In genomic region chr3:107939403-107939802, GRCm38 (mm10) we compare ENCODE assay signal across 8 mouse cellular contexts. TPM values are rescaled to one million over a fixed set of nuclear protein-coding genes. Genes with fewer than 3 reads are reported as not detected.
DNase-seq lines count a peak whose midpoint lies in the region; TF ChIP-seq lines count a peak whose summit lies in the region.

No protein-coding gene starts in this region.

- H3K4me1 ChIP-seq in lung, adult 2 months (ENCODE audit: control insufficient read depth, insufficient read depth, low read length) = peaks cover 4% of the 10 kb centered on the region; the same call in 1 of the 2 replicates

- intact Hi-C loops in gastrocnemius, postnatal 14 days (cut with DNase I; ENCODE audit: low total_unique reads) = no loop called here

- H3K4me3 ChIP-seq in lung, adult 2 months (replicated peaks; ENCODE audit: extremely low read depth, low read depth, low read length) = no peak overlapping the region

- TF ChIP-seq CTCF in lung, adult 2 months (IDR thresholded peaks at IDR 0.05; ENCODE audit: insufficient read depth, low read length) = peak; percentile 93

- WGBS in lung, adult 2 months = 12% methylated on average over 3 of the region's 3 CpGs

- peak; percentile 54 for DNase-seq in A20 (ENCODE audit: low read depth, low spot score)
- DNase-seq in MN1 (ENCODE audit: low spot score) = peak; percentile 64
- peak; percentile 26 for DNase-seq in cerebellum, adult 8-10 months
- peak; percentile 75 for DNase-seq in gastrocnemius, postnatal 14 days
- peak; percentile 83 for DNase-seq in kidney, adult 9 months
- DNase-seq in lung, adult 2 months = peak; percentile 72
- DNase-seq in ovary, postnatal 36 days (ENCODE audit: low spot score) = peak; percentile 74
- peak; percentile 75 to 82 for DNase-seq in urinary bladder, postnatal 36 days (ENCODE audit: low spot score in 2 of 2)

- TF ChIP-seq POLR2A in lung, adult 2 months (IDR thresholded peaks at IDR 0.05; ENCODE audit: borderline replicate concordance, extremely low read depth, low read depth, low read length) = no peak

RNA-seq across cellular contexts. Expression of gene Gstm6, which starts 4.1 kb away (rescaled TPM):
- total RNA-seq in gastrocnemius, postnatal 14 days (2021) = 1 to 10 TPM in 1 of 2 experiments, under 1 TPM in 1; 0.95 to 1.0 TPM
- 3.5 and 6.9 TPM in 2 replicates for polyA plus RNA-seq in lung, adult 2 months (2012; rRNA removed)

RNA-seq across cellular contexts. Expression of gene Gstm7, which starts 7.8 kb away (rescaled TPM):
- 10 to 100 TPM; 14.4 to 15.3 TPM for total RNA-seq in gastrocnemius, postnatal 14 days (2021)
- 5.7 and 12.6 TPM in 2 replicates for polyA plus RNA-seq in lung, adult 2 months (2012; rRNA removed)

RNA-seq across cellular contexts. Expression of gene Gstm3, which starts 29.7 kb away (rescaled TPM):
- not detected for total RNA-seq in gastrocnemius, postnatal 14 days (2021)
- 0.65 and 3.1 TPM in 2 replicates for polyA plus RNA-seq in lung, adult 2 months (2012; rRNA removed)

RNA-seq across cellular contexts. Expression of gene Gstm5, which starts 43.8 kb away (rescaled TPM):
- total RNA-seq in gastrocnemius, postnatal 14 days (2021) = 10 to 100 TPM; 58.5 to 60.1 TPM
- polyA plus RNA-seq in lung, adult 2 months (2012; rRNA removed) = 8.4 and 15.3 TPM in 2 replicates

RNA-seq across cellular contexts. Expression of gene Gstm2, which starts 46.9 kb away (rescaled TPM):
- total RNA-seq in gastrocnemius, postnatal 14 days (2021) = 10 to 100 TPM; 43.8 to 50.8 TPM
- polyA plus RNA-seq in lung, adult 2 months (2012; rRNA removed) = 183 and 285 TPM in 2 replicates

Comparison
In these comparisons a context has a peak if more than half of its experiments do, and no peak if none do; other contexts are left out.
1. DNase-seq: peak in every context shown above with its lines; median percentile 83 in kidney, adult 9 months; 78 in urinary bladder, postnatal 36 days; 75 in gastrocnemius, postnatal 14 days; 74 in ovary, postnatal 36 days; 72 in lung, adult 2 months; 64 in MN1; 54 in A20; 26 in cerebellum, adult 8-10 months.